Mouse (Mus musculus) megakaryocyte, embryonic 14.5 days (primary cell): Measurements from ENCODE around the gene Dgcr8.

Experiments
- FLI1 ChIP-seq: IDR thresholded peaks from 2 replicates; pipeline ENCODE4 v1.6.1; 2012; ENCODE audit warnings: low read length, inconsistent platforms, mixed read lengths
- GATA1 ChIP-seq: IDR thresholded peaks from 3 replicates; pipeline ENCODE4 v1.6.1; 2012; ENCODE audit warnings: mixed read lengths, low read length, inconsistent platforms, borderline replicate concordance

GRCm38 (mm10) chr16:18227187-18227586, 61.9 kb downstream of the Dgcr8 start:
- TF ChIP-seq FLI1, result no peak
- TF ChIP-seq GATA1, result no peak
